Mouse (Mus musculus) lung, postnatal 0 days (tissue): ENCODE data around the gene Tex52. TPM values are rescaled to one million over a fixed set of nuclear protein-coding genes. Genes with fewer than 3 reads are reported as not detected.

Source experiments
- ATAC-seq: fragments of 200-750 bp; cut with Nextera tagmentation; 2 replicates; pipeline ENCODE4 v1.8.0; 2017; ENCODE audit warnings: moderate library complexity
- DNase-seq: peaks from one replicate; pipeline ENCODE4 v3.0.0-alpha.2; 2016; ENCODE audit warnings: low spot score
- H3K27ac ChIP-seq: fragments of 300-500 bp; sonication (generic); 2 replicates; pipeline ENCODE4 v1.5.1; 2014; ENCODE audit warnings: antibody characterized with exemption, mild to moderate bottlenecking, low read length, mixed read lengths
- H3K27me3 ChIP-seq: fragments of 300-500 bp; sonication (generic); replicated peaks from 2 replicates; pipeline ENCODE4 v1.6.1; 2014; ENCODE audit warnings: low read length, mixed read lengths; ENCODE audit not compliant: insufficient read depth
- H3K36me3 ChIP-seq: fragments of 300-500 bp; sonication (generic); 2 replicates; pipeline ENCODE4 v1.6.1; 2014; ENCODE audit warnings: low read length, mixed read lengths; ENCODE audit not compliant: insufficient read depth
- H3K4me1 ChIP-seq: fragments of 300-500 bp; sonication (generic); 2 replicates; pipeline ENCODE4 v1.6.1; 2014; ENCODE audit warnings: antibody characterized with exemption, low read depth, low read length, mixed read lengths; ENCODE audit not compliant: insufficient read depth
- H3K4me2 ChIP-seq: fragments of 300-500 bp; sonication (generic); replicated peaks from 2 replicates; pipeline ENCODE4 v1.6.1; 2014; ENCODE audit warnings: low read depth, mild to moderate bottlenecking, low read length, moderate library complexity, mixed read lengths
- H3K4me3 ChIP-seq: fragments of 300-500 bp; sonication (generic); 2 replicates; pipeline ENCODE4 v1.5.1; 2014; ENCODE audit warnings: low read depth, low read length
- H3K9ac ChIP-seq: fragments of 300-500 bp; sonication (generic); replicated peaks from 2 replicates; pipeline ENCODE4 v1.6.1; 2014; ENCODE audit warnings: low read depth, mild to moderate bottlenecking
- H3K9me3 ChIP-seq: fragments of 300-500 bp; sonication (generic); 2 replicates; pipeline ENCODE4 v1.6.1; 2016; ENCODE audit warnings: low read length, mixed read lengths
- CTCF ChIP-seq: IDR thresholded peaks from 2 replicates; pipeline ENCODE4 v1.5.1; 2016; ENCODE audit warnings: antibody characterized with exemption, mild to moderate bottlenecking
- EP300 ChIP-seq: IDR thresholded peaks from 2 replicates; pipeline ENCODE4 v1.6.1; 2016; ENCODE audit warnings: antibody characterized with exemption, mild to moderate bottlenecking, control low read depth
- WGBS: fragments of 180-500 bp; shearing (Covaris S2); extraction: QIAGEN DNeasy Blood & Tissue Kit; methylation state at CpG from one replicate; pipeline ENCODE4 v1.1.7; 2014; 5-methylcytosine and 5-hydroxymethylcytosine counted together
- polyA plus RNA-seq: library from polyadenylated mRNA; unstranded; fragments of >200 nt; fragmentation: Nextera tagmentation; extraction: Ambion mirVana; gene quantifications from 2 replicates; pipeline ENCODE4 v1.2.1, GENCODE M21; 2015

Gene Tex52
- polyA plus RNA-seq, result 0.13 and 0.17 TPM in 2 replicates

GRCm38 (mm10) chr6:128375192-128375591 is at the start of gene Tex52, which contains the start of gene Gm44596:
TSS of gene Tex52 (plus strand) at chr6:128375456.
TSS of gene Gm44596 (plus strand) at chr6:128375503.
- peak; percentile 40 for DNase-seq
- H3K4me3 ChIP-seq, result no peak within 1 kb of the TSS
- peak; percentile 68 for ATAC-seq
- H3K27me3 ChIP-seq, result no peaks in the 10 kb centered on the region
- H3K27ac ChIP-seq, result no peak within 1 kb of the TSS
- H3K9me3 ChIP-seq, result no peaks in the 10 kb centered on the region
- 46% methylated on average over 6 of the region's 6 CpGs for WGBS
- TF ChIP-seq EP300 (no peak), CTCF (no peak)
- no peaks in the 10 kb centered on the region for H3K4me1 ChIP-seq
- peaks cover 8% of the 10 kb centered on the region; the same call in 1 of the 2 replicates for H3K36me3 ChIP-seq
- no peak within 1 kb of the TSS for H3K9ac ChIP-seq
- no peak within 1 kb of the TSS for H3K4me2 ChIP-seq

- Histone ChIP-seq H3K4me2 (no peak overlapping the region), H3K27me3 (no peaks in the 10 kb centered on the region), H3K27ac (no peak overlapping the region), H3K9me3 (no peaks in the 10 kb centered on the region), H3K36me3 (peaks cover 7% of the 10 kb centered on the region; the same call in 1 of the 2 replicates), H3K4me1 (no peaks in the 10 kb centered on the region), H3K9ac (no peak overlapping the region), H3K4me3 (no peak overlapping the region)
- DNase-seq, result peak; percentile 82
- TF ChIP-seq CTCF, result peak; percentile 81
- no peak for TF ChIP-seq EP300
- 10% methylated on average over 12 of the region's 12 CpGs for WGBS
- peak; percentile 71 for ATAC-seq
Measured at GRCm38 (mm10) chr6:128334397-128335124, 40.7 kb upstream of the Tex52 start.

GRCm38 (mm10) chr6:128337467-128337866 is 37.8 kb upstream of the Tex52 start:
- H3K4me1 ChIP-seq, result no peaks in the 10 kb centered on the region
- TF ChIP-seq CTCF (no peak), EP300 (no peak)
- H3K27me3 ChIP-seq, result no peaks in the 10 kb centered on the region
- H3K9me3 ChIP-seq, result no peaks in the 10 kb centered on the region
- H3K36me3 ChIP-seq, result 0 out of 2 replicates have a peak, but pooled peaks cover 4% of the 10 kb centered on the region
- H3K9ac ChIP-seq, result no peak overlapping the region
- H3K27ac ChIP-seq, result no peak overlapping the region
- no peak overlapping the region for H3K4me2 ChIP-seq
- no peak for DNase-seq
- no peak overlapping the region for H3K4me3 ChIP-seq
- WGBS, result 56% methylated on average over 7 of the region's 7 CpGs
- no peak for ATAC-seq

GRCm38 (mm10) chr6:128338876-128339275 is 36.4 kb upstream of the Tex52 start:
- DNase-seq (peak; percentile 33), ATAC-seq (no peak)
- no peak overlapping the region for H3K27ac ChIP-seq

GRCm38 (mm10) chr6:128341956-128342723 is 33.1 kb upstream of the Tex52 start:
- H3K27ac ChIP-seq, result no peak overlapping the region
- no peak overlapping the region for H3K9ac ChIP-seq
- H3K9me3 ChIP-seq, result no peaks in the 10 kb centered on the region
- H3K36me3 ChIP-seq, result no peaks in the 10 kb centered on the region
- H3K4me2 ChIP-seq, result no peak overlapping the region
- ATAC-seq (peak; percentile 77), DNase-seq (peak; percentile 73)
- 79% methylated on average over 11 of the region's 11 CpGs for WGBS
- H3K4me1 ChIP-seq, result no peaks in the 10 kb centered on the region
- H3K27me3 ChIP-seq, result no peaks in the 10 kb centered on the region
- no peak for TF ChIP-seq EP300
- no peak for TF ChIP-seq CTCF
- H3K4me3 ChIP-seq, result no peak overlapping the region

More at GRCm38 (mm10) chr6:128338876-128339275, 36.4 kb upstream of the Tex52 start:
- H3K36me3 ChIP-seq, result 0 out of 2 replicates have a peak, but pooled peaks cover 4% of the 10 kb centered on the region
- H3K4me1 ChIP-seq, result no peaks in the 10 kb centered on the region
- H3K4me3 ChIP-seq, result no peak overlapping the region
- no peaks in the 10 kb centered on the region for H3K9me3 ChIP-seq
- H3K4me2 ChIP-seq, result no peak overlapping the region
- H3K27me3 ChIP-seq, result no peaks in the 10 kb centered on the region
- 37% methylated on average over 5 of the region's 5 CpGs for WGBS
- no peak for TF ChIP-seq CTCF
- no peak for TF ChIP-seq EP300
- no peak overlapping the region for H3K9ac ChIP-seq

GRCm38 (mm10) chr6:128345623-128346022 is 29.6 kb upstream of the Tex52 start:
- WGBS, result 72% methylated on average over 10 of the region's 10 CpGs
- Histone ChIP-seq H3K4me1 (no peaks in the 10 kb centered on the region), H3K4me2 (no peak overlapping the region), H3K9me3 (no peaks in the 10 kb centered on the region), H3K27me3 (no peaks in the 10 kb centered on the region), H3K9ac (no peak overlapping the region), H3K27ac (no peak overlapping the region), H3K4me3 (no peak overlapping the region), H3K36me3 (no peaks in the 10 kb centered on the region)
- DNase-seq (no peak), ATAC-seq (no peak)
- TF ChIP-seq EP300, result no peak
- TF ChIP-seq CTCF, result no peak
